ENCODE assay signal across 8 mouse cellular contexts in genomic region chr12:85142803-85143202, GRCm38 (mm10). TPM values are rescaled to one million over a fixed set of nuclear protein-coding genes. Genes with fewer than 3 reads are reported as not detected.
A peak's percentile ranks its signal among the peaks of the same experiment; 100 is the strongest.
DNase-seq lines count a peak whose midpoint lies in the region; ATAC-seq lines count a peak whose summit lies in the region.

No protein-coding gene starts in this region.

- no peak overlapping the region for H3K9ac ChIP-seq in hindbrain, embryonic 12.5 days
- H3K9ac ChIP-seq in kidney, embryonic 16.5 days (replicated peaks; ENCODE audit: low read length), result no peak overlapping the region
- H3K9ac ChIP-seq in liver, embryonic 13.5 days, result no peak overlapping the region

- peak; percentile 84 for DNase-seq in hindbrain, embryonic 10.5 days (ENCODE audit: low spot score)
- DNase-seq in cerebellum, postnatal 36 days, result peak; percentile 81 to 90
- DNase-seq in gastrocnemius, postnatal 10 days, result peak; percentile 91
- peak; percentile 56 for DNase-seq in liver, embryonic 13.5 days
- peak; percentile 89 for DNase-seq in neural tube, embryonic 10.5 days (ENCODE audit: extremely low spot score, low spot score)
- DNase-seq in splenic B cell, adult 2 months (ENCODE audit: low read depth, low spot score), result peak; percentile 87

- no peak for ATAC-seq in hindbrain, embryonic 12.5 days (ENCODE audit: low FRiP score)
- ATAC-seq in kidney, embryonic 16.5 days (ENCODE audit: low FRiP score, low TSS enrichment), result 0 out of 2 replicates have a peak, but pooled peaks have one; percentile 59
- 0 out of 2 replicates have a peak, but pooled peaks have one; percentile 40 for ATAC-seq in liver, embryonic 13.5 days (ENCODE audit: low read depth)

- H3K27ac ChIP-seq in hindbrain, embryonic 10.5 days, result no peak overlapping the region
- H3K27ac ChIP-seq in hindbrain, embryonic 12.5 days, result no peak overlapping the region
- H3K27ac ChIP-seq in kidney, embryonic 16.5 days (ENCODE audit: low read length), result no peak overlapping the region
- H3K27ac ChIP-seq in liver, embryonic 13.5 days, result no peak overlapping the region

- H3K4me2 ChIP-seq in hindbrain, embryonic 12.5 days (replicated peaks), result no peak overlapping the region
- no peak overlapping the region for H3K4me2 ChIP-seq in kidney, embryonic 16.5 days (replicated peaks; ENCODE audit: low read depth, low read length)
- no peak overlapping the region for H3K4me2 ChIP-seq in liver, embryonic 13.5 days

- no peak overlapping the region for H3K4me3 ChIP-seq in hindbrain, embryonic 10.5 days
- H3K4me3 ChIP-seq in hindbrain, embryonic 12.5 days, result no peak overlapping the region
- no peak overlapping the region for H3K4me3 ChIP-seq in kidney, embryonic 16.5 days (ENCODE audit: low read length)
- no peak overlapping the region for H3K4me3 ChIP-seq in liver, embryonic 13.5 days (replicated peaks)

- no peaks in the 10 kb centered on the region for H3K36me3 ChIP-seq in hindbrain, embryonic 10.5 days
- H3K36me3 ChIP-seq in hindbrain, embryonic 12.5 days, result peaks cover 3% of the 10 kb centered on the region; the same call in 1 of the 2 replicates
- H3K36me3 ChIP-seq in kidney, embryonic 16.5 days (ENCODE audit: insufficient read depth, low read length), result no peaks in the 10 kb centered on the region
- no peaks in the 10 kb centered on the region for H3K36me3 ChIP-seq in liver, embryonic 13.5 days
- no peaks in the 10 kb centered on the region for H3K36me3 ChIP-seq in splenic B cell, adult 2 months (ENCODE audit: control insufficient read depth, insufficient read depth, low read length, poor library complexity, severe bottlenecking)

- 22% methylated on average over 4 of the region's 4 CpGs for WGBS in hindbrain, embryonic 10.5 days
- 12% methylated on average over 4 of the region's 4 CpGs for WGBS in hindbrain, embryonic 12.5 days
- 11% methylated on average over 4 of the region's 4 CpGs for WGBS in kidney, embryonic 16.5 days
- whole genome bisulfite sequencing in liver, embryonic 13.5 days (ENCODE audit: insufficient replicate concordance), result 22% methylated on average over 4 of the region's 4 CpGs

- peaks cover 39% of the 10 kb centered on the region for H3K4me1 ChIP-seq in hindbrain, embryonic 10.5 days (replicated peaks)
- peaks cover 14% of the 10 kb centered on the region for H3K4me1 ChIP-seq in hindbrain, embryonic 12.5 days
- peaks cover 8% of the 10 kb centered on the region for H3K4me1 ChIP-seq in kidney, embryonic 16.5 days (ENCODE audit: insufficient read depth, low read length)
- H3K4me1 ChIP-seq in liver, embryonic 13.5 days (replicated peaks), result 0 out of 2 replicates have a peak, but pooled peaks cover 2% of the 10 kb centered on the region

- H3K9me3 ChIP-seq in hindbrain, embryonic 10.5 days, result no peaks in the 10 kb centered on the region
- H3K9me3 ChIP-seq in hindbrain, embryonic 12.5 days (replicated peaks), result no peaks in the 10 kb centered on the region
- H3K9me3 ChIP-seq in kidney, embryonic 16.5 days (ENCODE audit: low read length), result no peaks in the 10 kb centered on the region
- no peaks in the 10 kb centered on the region for H3K9me3 ChIP-seq in liver, embryonic 13.5 days (replicated peaks)

- peaks cover 27% of the 10 kb centered on the region; the same call in 1 of the 2 replicates for H3K27me3 ChIP-seq in hindbrain, embryonic 10.5 days (ENCODE audit: insufficient read depth, poor library complexity, severe bottlenecking)
- 0 out of 2 replicates have a peak, but pooled peaks cover 4% of the 10 kb centered on the region for H3K27me3 ChIP-seq in hindbrain, embryonic 12.5 days
- H3K27me3 ChIP-seq in kidney, embryonic 16.5 days (ENCODE audit: insufficient read depth, low read length), result no peaks in the 10 kb centered on the region
- H3K27me3 ChIP-seq in liver, embryonic 13.5 days, result peaks cover 19% of the 10 kb centered on the region; the same call in 1 of the 2 replicates
- H3K27me3 ChIP-seq in splenic B cell, adult 2 months (ENCODE audit: control insufficient read depth, insufficient read depth, low read length, poor library complexity, severe bottlenecking), result no peaks in the 10 kb centered on the region

RNA-seq across cellular contexts. Expression of gene Rps6kl1, which starts 8.3 kb away (rescaled TPM):
- 3.7 and 3.8 TPM in 2 replicates for polyA plus RNA-seq in hindbrain, embryonic 10.5 days (2016; fragmentation: Nextera tagmentation; extraction: Ambion mirVana)
- polyA plus RNA-seq in hindbrain, embryonic 12.5 days (2016; fragmentation: Nextera tagmentation; extraction: Ambion mirVana), result 7.2 and 7.6 TPM in 2 replicates
- under 1 TPM; 0.33 to 0.68 TPM for total RNA-seq in gastrocnemius, postnatal 10 days (2021)
- 0.86 and 1.1 TPM in 2 replicates for polyA plus RNA-seq in kidney, embryonic 16.5 days (2015; fragmentation: Nextera tagmentation; extraction: Ambion mirVana)
- polyA plus RNA-seq in liver, embryonic 13.5 days (2015; fragmentation: Nextera tagmentation; extraction: Ambion mirVana), result 0.73 and 0.74 TPM in 2 replicates

RNA-seq across cellular contexts. Expression of gene Dlst, which starts 32.2 kb away (rescaled TPM):
- 101 and 109 TPM in 2 replicates for polyA plus RNA-seq in hindbrain, embryonic 10.5 days (2016; fragmentation: Nextera tagmentation; extraction: Ambion mirVana)
- polyA plus RNA-seq in hindbrain, embryonic 12.5 days (2016; fragmentation: Nextera tagmentation; extraction: Ambion mirVana), result 102 and 109 TPM in 2 replicates
- 100 to 1,000 TPM; 284 to 308 TPM for total RNA-seq in gastrocnemius, postnatal 10 days (2021)
- polyA plus RNA-seq in kidney, embryonic 16.5 days (2015; fragmentation: Nextera tagmentation; extraction: Ambion mirVana), result 153 TPM in 2 replicates
- polyA plus RNA-seq in liver, embryonic 13.5 days (2015; fragmentation: Nextera tagmentation; extraction: Ambion mirVana), result 80.7 and 93.4 TPM in 2 replicates

RNA-seq across cellular contexts. Expression of gene Prox2, which starts 32.2 kb away (rescaled TPM):
- 3.8 and 4.7 TPM in 2 replicates for polyA plus RNA-seq in hindbrain, embryonic 10.5 days (2016; fragmentation: Nextera tagmentation; extraction: Ambion mirVana)
- 3.2 and 4.0 TPM in 2 replicates for polyA plus RNA-seq in hindbrain, embryonic 12.5 days (2016; fragmentation: Nextera tagmentation; extraction: Ambion mirVana)
- 1 to 10 TPM; 2.6 to 2.9 TPM for total RNA-seq in gastrocnemius, postnatal 10 days (2021)
- polyA plus RNA-seq in kidney, embryonic 16.5 days (2015; fragmentation: Nextera tagmentation; extraction: Ambion mirVana), result 3.7 and 4.9 TPM in 2 replicates
- polyA plus RNA-seq in liver, embryonic 13.5 days (2015; fragmentation: Nextera tagmentation; extraction: Ambion mirVana), result 3.0 and 3.1 TPM in 2 replicates

RNA-seq across cellular contexts. Expression of gene Pgf, which starts 34.8 kb away (rescaled TPM):
- 5.8 and 8.0 TPM in 2 replicates for polyA plus RNA-seq in hindbrain, embryonic 10.5 days (2016; fragmentation: Nextera tagmentation; extraction: Ambion mirVana)
- 10.6 and 11.2 TPM in 2 replicates for polyA plus RNA-seq in hindbrain, embryonic 12.5 days (2016; fragmentation: Nextera tagmentation; extraction: Ambion mirVana)
- 1 to 10 TPM; 2.4 to 4.0 TPM for total RNA-seq in gastrocnemius, postnatal 10 days (2021)
- polyA plus RNA-seq in kidney, embryonic 16.5 days (2015; fragmentation: Nextera tagmentation; extraction: Ambion mirVana), result 16.9 and 18.4 TPM in 2 replicates
- polyA plus RNA-seq in liver, embryonic 13.5 days (2015; fragmentation: Nextera tagmentation; extraction: Ambion mirVana), result 0.50 and 0.60 TPM in 2 replicates
